Mouse (Mus musculus): ENCODE measurements around the gene Rph3a.
A peak's percentile ranks its signal among the peaks of the same experiment; 100 is the strongest.
"Not testable (repeated sequence)": the region's sequence is repeated elsewhere in the genome, so short reads cannot be mapped to it uniquely, and the experiment has no call there.

Rph3a gene

DNA sequence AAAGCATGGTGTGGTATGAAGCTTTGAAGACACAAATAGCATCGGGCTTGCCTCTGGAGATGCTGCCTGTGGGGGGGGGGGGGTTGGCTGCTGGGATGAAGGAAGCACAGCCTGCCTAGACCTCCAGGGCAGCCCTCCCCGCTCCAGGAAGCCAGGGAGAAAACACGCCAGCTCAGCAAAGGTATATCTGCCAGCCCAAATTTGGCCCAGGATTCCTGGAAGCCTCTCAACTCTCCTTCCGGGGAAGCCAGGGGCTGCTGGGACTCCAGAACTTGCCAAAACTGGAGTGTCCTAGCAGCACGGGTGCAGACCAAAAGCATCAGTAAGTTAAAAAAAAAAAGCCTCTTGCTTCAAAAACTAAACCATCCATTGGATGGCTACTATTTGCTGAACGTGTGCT is 37.6 kb downstream of the Rph3a start:
- DNase-seq: no peak

DNA sequence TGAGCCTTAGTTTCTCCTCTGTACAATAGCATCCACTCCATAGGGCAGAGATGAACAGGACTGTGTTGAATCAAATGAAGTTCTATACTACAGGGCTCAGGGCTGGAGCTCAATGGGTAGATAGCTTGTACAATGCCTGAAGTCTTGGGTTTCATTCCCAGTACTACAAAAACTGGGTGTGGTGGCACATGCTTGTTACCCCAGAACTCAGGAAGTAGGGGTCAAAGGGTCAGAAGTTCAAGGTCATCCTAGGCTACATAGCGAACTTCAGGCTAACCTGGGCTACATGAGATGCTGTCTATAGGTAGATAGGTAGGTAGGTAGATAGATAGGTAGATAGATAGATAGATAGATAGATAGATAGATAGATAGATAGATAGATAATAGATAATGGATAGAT is 38.6 kb downstream of the Rph3a start:
- no peak for DNase-seq

DNA sequence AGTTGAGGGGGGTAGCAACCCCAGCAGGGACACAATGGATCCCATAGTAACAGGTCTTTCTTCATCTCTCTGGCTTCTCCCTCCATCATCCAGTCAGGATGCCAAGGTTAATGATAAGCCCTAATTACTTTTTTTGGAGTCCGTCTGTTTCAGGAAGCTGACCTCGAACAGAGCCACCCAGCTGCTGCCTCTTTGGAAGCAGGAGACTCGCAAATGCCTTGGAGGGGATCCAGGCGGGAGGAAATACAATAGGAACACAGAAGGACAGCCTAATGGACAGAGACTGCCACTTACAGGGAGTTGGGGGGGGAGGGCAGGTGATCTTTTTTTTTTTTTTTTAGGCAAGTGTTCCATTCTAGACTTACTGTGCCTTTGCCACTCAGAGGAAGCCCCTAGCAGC is 40.2 kb downstream of the Rph3a start:
- no peak for DNase-seq

DNA sequence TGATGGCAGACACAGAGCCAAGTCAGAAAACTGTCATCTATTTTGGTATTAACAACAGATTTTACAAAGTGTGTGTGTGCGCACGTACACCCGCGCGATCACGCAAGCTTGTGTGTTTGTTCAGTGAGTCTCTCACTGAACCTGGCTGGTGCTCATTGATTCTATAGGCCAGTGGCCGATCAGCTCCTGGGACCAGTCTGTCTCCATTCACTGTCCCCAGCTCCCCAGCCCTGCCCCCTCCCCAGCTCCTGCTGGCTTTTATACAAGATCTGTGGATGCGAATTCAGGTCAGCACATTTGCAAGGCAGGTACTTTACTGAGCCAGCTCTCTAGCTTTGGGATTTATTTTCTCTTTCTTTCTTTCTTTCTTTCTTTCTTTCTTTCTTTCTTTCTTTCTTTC is 41.1 kb downstream of the Rph3a start:
- DNase-seq: no peak

DNA sequence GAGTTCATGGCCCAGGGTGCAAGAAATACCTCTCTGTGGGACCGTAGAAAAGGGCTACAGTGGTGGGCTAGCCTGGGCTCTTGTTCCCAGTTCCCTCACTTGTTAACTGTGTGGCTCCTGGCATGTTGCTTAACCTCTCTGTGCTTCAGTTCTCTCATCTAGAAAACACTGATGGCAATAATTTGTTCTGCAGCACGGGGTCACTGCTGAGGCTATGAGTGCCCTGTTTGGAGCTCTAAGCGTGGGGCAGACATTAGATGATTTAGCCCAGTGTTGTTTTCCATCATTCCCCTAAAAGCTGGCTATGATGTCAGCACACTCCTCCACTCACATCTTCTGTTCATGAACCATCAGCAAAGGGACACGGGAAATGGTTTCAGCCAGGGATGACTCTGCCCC is 41.8 kb downstream of the Rph3a start:
- DNase-seq: no peak

DNA sequence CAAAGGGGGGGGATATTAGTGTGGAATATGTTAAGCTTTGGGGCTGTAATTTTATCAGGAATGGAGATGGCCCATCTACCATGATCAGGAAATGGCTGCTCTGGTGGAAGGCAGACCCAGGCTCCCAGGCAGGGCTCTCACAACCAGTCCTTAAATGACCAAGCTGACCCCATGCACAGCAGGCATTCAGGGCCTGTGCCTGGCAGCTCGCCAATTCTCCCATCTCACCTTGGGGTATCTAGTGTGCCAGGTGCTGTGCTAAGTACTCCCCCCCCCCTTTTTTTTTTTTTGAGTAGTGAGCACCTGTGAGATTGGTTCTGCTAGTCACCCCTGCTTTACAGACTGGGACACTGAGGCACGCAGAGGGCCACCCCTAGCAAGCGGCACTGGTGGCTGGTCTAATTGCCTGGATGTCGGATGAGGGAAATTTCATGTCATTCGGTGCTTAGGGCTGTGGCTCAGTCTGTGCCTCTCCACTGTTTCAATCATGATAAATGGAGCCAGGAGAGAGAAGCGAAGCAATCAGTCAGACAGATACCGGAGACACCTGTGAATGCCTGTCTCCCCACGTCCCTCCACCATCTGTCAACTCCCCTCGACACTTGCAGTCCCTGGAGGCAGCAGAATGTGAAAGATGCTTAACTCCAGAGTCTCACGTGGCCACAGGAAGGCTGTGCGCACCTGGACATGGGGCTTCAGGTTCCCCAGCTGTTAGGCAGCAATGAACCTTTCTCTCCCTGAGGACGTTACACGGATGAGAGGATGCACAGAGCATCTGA is 42.3 kb downstream of the Rph3a start:
- DNase-seq: no peak

DNA sequence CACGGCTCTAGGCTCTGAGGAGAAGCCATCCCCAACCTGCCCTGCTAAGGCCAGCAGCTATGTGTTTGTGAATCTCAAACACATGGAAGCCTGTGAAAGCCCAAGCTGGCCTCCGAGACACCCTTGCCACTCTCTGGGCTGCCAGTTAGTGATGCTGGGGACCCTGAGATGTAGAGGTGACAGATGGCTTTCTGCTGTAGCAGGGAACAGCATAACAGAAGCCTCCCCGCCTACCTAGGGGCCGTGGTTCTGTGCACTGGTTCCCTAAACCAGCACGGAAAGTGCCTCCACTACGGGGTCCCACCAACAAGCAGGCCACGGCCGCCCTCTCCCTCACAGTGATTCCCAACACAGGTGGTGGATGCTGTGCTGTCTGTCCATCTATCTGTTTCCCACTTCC is 43.0 kb downstream of the Rph3a start:
- DNase-seq: no peak

DNA sequence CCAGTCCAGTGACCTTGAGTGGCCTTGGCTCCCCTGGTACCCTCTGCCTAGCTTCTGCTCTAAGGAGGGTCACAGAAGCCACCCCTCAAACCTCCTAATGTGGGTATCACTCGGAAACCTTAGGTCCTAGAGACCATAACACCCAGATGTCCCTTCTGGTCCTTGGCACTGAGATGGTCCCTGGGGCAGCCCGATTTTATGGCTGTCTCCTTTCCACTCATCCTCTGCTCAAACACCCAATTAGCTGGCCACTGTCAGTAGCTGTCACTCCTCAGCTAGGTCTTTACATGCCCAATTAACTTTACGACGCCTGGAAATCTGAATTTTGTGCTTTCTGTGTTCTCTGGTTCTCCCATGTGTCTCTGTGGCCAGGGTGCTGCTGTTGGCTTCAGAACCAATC is 43.7 kb downstream of the Rph3a start:
- no peak for DNase-seq

DNA sequence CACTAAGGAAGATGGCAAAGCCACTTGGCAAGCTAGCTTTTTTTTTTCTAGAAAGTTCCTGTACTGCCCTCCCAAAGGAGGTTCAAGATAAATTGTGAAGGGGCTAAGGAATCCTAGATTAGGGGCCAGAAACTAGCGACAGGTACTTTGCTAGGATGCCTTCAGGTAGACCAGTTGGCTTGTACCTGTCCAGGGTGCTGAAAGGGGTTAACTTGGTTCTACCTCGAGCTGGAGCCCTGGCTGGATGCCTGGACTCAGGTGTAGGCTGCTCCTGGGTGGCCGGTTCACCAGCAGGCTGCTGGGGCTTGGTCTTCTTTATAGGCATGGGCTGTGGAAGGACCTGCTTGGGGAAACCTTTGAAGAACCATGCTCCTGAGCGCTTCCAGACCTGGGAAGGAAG is 48.9 kb downstream of the Rph3a start:
- DNase-seq: no peak

DNA sequence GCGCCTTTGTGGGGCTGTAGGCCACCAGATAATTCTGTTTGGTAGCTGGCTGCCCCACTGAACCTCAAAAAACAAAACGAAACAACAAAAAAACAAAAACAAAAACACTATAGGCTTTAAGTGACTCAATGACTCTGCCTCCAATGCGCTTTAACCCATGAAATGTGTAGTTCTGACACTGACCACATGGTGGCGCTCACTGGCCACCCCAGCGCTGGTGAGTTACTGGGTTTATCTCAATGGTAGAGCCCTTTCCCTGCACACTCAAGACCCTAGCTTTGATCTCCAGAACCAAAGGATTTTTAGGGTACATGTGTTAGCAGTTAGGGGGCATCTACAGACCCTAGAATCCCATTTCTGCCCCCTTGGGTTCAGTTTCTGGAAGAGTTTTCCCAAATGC is 55.9 kb downstream of the Rph3a start:
- DNase-seq: peak; percentile 33

DNA sequence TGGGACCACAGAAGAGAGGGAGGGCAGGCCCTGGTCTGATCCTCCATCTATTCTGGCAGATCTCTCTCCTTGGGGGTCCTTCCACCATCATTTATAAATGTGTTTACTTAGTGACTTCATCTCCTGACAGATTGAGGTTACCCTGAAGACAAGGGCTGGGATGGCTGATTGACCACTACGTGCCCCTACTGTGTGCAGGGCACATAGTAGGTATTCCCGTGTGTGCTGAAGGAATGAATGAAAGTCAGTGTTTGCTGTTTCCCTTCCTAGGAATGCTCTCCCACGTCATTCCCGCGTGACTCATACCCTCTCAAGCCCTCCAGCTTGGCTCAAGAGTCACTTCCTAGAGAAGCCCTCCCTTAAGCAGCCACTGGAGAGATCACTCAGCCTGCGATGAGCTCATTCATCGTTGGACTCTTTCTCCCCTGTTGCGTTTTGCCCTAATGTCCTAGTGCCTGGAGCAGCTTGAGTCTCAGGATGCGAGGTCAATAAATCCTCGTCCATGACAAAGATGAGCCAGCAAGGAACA is 57.6 kb downstream of the Rph3a start:
- DNase-seq: no peak

DNA sequence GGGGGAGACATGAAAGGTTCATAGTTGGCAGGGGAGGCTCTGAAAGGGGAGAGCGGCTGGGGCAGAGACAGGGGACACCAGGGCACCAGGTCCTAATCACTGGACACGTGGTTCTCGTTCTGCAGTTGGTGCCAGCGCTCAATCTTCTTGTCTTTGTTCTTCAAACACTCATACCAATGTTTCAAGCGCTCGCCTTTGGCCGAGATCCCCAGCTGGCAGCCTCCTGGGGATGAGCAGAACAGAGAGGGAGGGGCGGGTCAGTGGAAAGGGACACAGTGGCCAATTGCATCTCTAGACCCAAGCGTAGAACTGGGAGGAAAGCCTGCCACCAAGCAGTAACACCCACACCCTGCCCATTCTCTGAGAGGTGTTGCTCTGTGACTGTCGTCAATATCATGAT is 67.8 kb downstream of the Rph3a start:
- DNase-seq: no peak

DNA sequence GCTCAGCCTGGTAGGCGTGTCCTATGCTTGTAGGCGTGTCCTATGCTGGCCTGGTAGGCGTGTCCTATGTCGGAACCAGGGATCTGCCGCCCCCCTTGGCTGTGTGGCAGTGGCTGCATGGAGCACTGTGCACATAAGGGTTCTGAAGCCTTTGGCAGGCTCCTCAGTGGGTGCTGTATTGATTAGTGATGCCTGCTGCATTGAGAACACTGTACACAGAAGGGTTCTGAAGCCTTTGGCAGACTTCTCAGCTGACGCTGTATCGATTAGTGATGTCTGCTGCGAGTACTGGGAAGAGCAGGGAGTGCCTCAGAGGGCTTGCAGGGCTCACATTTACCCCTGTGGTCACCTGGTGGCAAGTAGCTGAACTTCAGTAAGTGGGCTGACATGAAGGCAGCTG is 71.3 kb downstream of the Rph3a start:
- DNase-seq: no peak

DNA sequence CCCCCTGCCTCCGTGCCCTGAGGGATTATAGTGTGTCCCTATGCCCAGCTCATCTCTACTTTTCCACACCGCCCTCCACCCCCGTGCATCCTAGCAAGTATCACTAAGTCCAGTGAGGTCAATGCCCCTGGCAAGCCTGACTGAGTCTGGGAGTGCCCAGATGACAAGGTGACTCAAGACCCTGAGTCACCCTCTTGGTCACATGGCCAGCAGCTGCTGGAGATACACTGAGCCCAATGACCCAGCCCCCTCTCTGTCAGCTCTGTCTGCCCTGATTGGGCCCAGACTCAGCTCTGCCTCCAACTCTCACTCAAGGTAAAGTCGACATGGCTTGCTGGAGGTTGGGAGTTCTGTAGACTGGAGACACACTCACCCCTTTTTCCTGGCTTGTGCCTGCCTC is 72.1 kb downstream of the Rph3a start:
- no peak for DNase-seq

DNA sequence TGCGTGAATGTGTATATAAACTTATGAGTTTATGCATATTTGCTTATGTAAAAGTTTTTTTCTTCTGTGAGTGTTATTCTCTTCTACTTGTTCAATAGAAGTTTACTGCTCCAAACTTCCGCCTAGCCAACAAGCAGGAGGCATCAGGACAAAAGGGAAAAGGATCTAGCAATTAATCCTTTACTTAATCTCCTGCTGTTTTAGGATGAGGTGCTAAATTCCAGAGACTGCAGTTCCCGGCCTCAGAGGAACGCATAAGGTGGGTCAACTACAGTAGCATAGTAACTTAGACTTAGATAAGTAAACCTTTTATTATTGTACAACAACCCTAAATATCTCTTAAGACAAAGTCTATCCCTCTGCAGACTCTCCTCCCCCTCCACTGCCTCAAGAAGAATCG is 75.9 kb downstream of the Rph3a start:
- no peak for DNase-seq

DNA sequence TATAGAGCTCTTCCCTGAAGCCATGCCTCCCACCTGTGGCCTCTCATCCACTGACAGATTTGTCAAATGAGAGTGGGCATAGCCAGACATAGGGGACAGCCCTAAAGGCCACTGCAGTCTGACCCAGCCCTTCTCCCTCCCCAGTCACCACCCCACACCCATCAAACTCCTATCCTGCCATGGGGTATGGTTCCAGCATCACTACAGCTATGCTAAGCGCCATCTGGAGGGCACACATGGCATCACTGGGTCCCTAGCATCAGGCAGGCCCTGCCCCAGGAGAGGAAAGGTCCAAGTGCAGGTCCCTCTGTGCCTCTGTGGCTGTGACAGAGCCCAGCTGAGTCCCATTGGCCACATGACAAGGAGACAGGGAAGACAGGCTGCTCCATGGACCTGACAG is 82.9 kb downstream of the Rph3a start:
- no peak for DNase-seq

DNA sequence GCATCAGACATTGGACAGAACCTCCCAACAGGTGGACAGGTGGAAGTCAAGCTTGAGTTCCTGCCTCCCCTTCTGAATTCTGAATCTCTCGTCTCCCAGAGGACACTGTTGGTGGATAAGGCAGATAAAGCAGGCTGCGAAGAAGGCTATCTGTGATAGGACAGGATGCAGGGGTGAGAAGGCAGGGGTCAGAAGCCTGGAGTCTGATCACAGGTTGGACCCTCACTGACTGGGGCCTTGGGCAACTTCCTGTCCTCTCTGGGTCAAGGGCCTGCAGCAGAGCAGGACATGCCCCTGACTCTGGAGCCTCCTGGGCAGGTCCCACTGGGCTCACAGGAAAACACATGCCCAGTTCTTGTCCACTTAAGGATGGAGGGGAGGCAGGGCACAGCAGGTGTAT is 83.6 kb downstream of the Rph3a start:
- not testable (repeated sequence) for DNase-seq

DNA sequence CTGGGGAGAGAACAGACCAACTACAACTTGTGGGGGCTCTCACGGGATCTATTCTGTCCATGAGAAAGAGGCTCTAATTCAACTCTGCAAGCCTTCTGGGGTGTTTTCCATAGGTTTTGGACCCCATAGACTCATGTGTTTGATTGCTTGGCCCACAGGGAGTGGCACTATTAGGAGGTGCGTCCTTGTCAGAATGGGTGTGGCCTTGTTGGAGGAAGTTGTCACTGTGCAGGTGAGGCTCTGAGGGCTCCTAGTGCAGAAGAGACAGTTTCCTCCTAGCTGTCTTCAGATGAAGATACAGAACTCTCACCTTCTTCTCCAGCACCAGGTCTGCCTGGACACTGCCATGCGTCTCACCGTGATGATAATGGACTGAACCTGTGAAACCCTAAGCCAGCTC is 85.4 kb downstream of the Rph3a start:
- DNase-seq: not testable (repeated sequence)

DNA sequence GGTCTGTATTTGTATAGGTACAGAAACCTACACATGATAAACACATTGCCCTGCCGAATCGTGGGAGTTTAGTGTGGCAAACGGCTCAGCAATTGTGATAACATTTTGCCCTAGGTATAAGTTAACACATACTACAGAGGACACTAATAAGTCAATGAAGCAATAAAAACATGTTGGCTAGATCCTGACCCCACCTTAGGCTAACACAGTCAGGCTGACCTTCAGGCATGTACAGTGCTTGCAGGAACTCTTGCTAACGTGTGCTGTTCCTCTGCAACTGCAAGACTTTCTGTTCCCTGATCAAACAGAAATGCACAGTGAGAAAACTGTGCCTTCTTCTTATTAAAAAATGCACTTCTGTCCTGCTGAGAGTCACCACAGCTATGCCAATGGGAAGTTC is 85.9 kb downstream of the Rph3a start:
- no peak for DNase-seq

DNA sequence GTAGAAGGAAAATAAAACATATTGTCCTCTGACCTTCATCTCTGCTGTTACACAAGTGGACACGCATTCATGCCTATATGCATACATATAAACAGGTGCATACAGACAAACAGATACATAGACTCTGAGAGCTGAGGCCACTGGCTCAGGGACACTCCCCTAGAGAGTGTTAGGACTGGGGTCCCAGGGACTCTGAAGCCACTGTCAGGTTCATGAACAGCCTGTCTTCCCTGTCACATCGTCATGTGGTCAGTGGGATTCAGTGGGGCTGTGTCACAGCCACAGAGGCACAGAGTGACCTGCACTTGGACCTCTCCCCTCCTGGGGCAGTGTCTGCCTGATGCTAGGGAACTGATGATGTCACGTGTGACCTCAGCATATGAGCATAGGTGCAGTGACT is 89.6 kb downstream of the Rph3a start:
- DNase-seq: no peak

DNA sequence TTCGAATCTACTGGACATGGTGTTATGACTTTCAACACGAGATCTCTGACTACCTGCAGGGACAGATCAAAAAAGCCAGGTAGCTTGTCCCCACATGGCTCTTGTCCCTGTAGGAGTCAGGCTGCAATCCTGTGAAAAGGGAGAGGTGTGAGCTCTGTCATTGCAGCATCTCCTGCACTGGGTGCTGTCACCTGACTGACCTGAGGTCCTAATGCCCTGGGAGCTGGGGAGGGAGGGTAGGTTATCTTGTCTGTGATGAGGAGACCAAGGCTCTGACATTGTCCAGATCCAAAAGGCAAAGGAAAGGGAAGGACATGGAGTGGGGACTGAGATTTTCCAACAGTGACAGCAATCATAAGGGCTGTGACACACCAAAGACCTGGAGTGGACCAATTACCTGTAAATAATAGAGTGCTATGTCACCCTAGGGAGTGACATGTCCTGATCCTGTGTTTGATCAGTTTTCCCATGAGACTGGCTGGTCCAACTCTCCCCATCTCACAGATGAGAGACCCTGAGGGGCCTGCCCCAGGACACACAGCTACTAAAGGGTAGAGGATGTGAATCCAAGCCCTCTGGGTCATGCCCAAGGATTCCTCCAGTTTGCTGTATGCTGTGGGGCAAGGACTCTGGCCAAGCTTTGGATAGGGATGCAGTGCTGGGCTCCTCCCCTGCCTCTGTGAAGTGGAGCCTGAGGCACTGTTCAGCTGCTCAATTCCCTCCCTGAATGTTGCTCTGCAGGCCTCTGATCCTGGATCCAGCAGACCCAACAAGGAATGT is 90.5 kb downstream of the Rph3a start:
- not testable (repeated sequence) for DNase-seq

DNA sequence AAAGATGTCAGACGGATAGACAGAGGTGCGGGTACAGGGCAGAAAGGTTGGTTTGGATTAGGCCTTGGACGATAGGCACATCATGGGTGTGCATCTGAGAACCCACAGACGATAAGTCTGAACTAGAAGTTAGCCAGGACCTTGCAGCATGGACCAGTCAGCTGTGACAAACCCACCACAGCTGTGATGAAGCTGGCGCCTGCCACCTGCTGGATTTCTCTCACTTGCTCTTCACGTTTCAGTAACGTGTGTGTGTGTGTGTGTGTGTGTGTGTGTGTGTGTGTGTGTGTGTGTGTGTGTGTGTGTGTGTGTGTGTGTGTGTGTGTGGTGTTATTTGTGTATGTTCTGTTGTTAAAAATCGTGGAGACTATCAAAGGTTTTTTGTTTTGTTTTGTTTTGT is 95.7 kb downstream of the Rph3a start, which contains the start of gene Oas1d:
Gene Oas1d, plus strand, starts transcription at position 333 of the 400 bp plus-strand sequence.
- not testable (repeated sequence) for DNase-seq

DNA sequence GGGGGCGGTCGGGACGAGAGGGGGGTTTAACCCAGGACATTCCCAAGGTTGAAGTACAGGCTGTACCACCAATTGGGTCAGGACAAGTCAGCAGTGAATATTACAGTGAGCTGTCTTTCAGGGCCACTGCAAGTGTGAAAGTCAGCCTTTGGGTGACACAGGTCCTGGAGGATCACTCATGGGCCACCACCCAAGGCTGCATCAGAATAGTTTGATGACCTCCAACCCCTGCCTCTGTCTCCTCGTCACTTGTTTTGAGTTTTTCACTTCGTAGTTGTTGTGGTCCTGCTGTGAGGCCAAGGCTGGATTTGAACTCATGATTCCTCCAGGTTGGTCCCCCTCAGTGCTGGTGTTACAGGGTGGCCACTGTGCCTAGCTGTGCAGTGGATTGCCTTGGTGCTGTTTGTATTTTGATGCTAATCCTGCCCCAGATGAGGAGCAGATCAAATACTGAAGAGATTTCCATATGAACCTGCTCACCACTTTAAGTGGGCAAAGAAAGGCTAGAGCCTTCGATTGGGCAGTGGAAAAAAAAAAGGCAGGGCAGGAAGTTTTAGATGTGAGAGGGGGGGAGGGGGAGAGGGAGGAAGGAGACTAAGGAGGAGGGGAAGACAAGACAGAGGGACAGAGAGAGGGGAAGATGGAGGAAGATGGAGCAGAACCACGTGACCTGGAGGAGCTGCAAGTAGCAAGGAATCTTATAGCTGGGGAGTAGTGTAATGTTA is 101.5 kb downstream of the Rph3a start:
- DNase-seq: no peak
